Mouse (Mus musculus) Patski (cell line): Measurements from ENCODE around the gene Rcvrn. TPM values are rescaled to one million over a fixed set of nuclear protein-coding genes. Genes with fewer than 3 reads are reported as not detected.
A peak's percentile ranks its signal among the peaks of the same experiment; 100 is the strongest.

Experiments
- ATAC-seq: fragments of 100-300 bp; one replicate; pipeline ENCODE4 v1.8.0; 2021
- CTCF ChIA-PET: fragments of 350-600 bp; sonication (Branson Sonifier 250); formaldehyde crosslinking; loops from one replicate; lab custom pipeline; 2022; ENCODE audit warnings: inconsistent platforms; lab: Charles Lee
- POLR2A ChIA-PET: fragments of 350-600 bp; sonication (Branson Sonifier 250); formaldehyde crosslinking; loops from one replicate; lab custom pipeline; 2022; ENCODE audit warnings: antibody characterized with exemption, inconsistent platforms; lab: Charles Lee
- DNase-seq: peaks from one replicate; pipeline ENCODE4 v3.0.0-alpha.2; 2011; ENCODE audit warnings: low read depth, low spot score
- H3K27me3 ChIP-seq: fragments of 371-371 bp; one replicate; pipeline ENCODE4 v1.5.1; 2021
- CTCF ChIP-seq: fragments of 100-300 bp; IDR thresholded peaks from one replicate; pipeline ENCODE4 v1.5.1; 2021
- in situ Hi-C: fragments of 300-500 bp; cut with MboI; formaldehyde crosslinking; loops from 3 replicates; pipeline ENCODE4 v1.11.1; 2018; ENCODE audit warnings: low pct_unique_long_range_greater_than_20kb, mixed read lengths
- polyA plus RNA-seq: library from polyadenylated mRNA; unstranded; gene quantifications from one replicate; pipeline ENCODE4 v1.2.3, GENCODE M21; 2021

Rcvrn gene
- not detected for polyA plus RNA-seq

DNA sequence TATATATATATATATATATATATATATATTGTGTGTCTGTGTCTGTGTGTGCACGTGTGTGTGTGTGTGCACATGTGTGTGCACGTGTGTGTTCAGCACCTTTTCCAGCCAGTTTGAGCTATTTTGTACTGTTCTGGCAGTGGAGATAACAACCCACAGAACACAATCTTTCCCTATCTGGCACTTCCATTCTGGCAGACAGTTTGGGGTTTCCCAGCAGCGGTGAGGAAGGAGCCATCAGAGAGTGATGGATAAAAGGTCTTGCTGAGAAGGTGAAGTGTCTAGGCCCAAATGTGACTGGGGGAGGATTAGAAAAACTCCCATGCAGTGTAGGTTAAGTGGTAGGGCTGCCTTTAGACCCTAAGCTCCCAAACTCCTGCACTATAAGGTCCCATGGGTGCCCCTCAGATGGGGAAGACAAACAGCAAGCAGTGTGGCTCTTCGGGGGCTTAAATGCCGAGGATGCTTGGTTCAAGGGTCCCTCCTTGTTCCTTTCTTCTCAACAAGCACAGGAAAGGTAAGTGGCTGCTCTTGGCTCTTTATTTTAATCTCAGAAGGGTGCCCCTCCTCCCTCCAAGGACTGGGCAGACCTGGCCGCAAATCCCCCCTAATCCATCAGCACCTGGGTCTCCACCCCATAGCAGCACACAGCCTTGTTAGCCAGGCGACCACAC is at the start of gene Rcvrn:
Gene Rcvrn, plus strand, starts transcription at position 624 of the 674 bp plus-strand sequence.
- TF ChIP-seq CTCF, result no peak
- DNase-seq, result no peak
- POLR2A ChIA-PET, result no interaction called here
- CTCF ChIA-PET, result no interaction called here
- ATAC-seq, result no peak
- in situ Hi-C loops, result no loop called here
- H3K27me3 ChIP-seq, result peaks cover 32% of the 10 kb centered on the region

DNA sequence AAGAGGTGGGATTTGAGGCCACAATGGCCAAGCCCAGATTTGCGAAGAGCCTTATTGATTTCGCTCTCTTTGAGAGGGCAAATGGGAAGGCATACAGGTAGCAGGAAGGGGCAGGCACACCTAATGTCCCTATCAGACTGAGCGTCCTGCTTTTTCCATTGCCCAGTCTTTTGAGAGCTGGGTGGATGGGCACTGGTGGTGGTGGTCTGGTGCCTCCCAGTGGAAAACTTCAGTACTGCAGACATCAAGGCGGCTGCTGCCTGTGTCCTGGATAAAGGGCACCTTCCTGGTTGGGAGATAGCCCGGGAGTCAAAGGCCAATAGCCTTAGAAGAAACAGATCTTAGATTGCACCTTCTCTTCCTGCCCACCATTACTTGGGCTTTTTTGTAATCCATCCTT is 47.4 kb upstream of the Rcvrn start:
- TF ChIP-seq CTCF, result peak; percentile 88
- DNase-seq (no peak), ATAC-seq (peak; percentile 60)
- POLR2A ChIA-PET, result no interaction called here
- CTCF ChIA-PET, result no interaction called here
- in situ Hi-C loops, result loop anchor here (5.0 to 10.0 kb wide), 2 partner anchors 273 to 535 kb away; no protein-coding TSS in a partner anchor
- peaks cover 12% of the 10 kb centered on the region for H3K27me3 ChIP-seq

DNA sequence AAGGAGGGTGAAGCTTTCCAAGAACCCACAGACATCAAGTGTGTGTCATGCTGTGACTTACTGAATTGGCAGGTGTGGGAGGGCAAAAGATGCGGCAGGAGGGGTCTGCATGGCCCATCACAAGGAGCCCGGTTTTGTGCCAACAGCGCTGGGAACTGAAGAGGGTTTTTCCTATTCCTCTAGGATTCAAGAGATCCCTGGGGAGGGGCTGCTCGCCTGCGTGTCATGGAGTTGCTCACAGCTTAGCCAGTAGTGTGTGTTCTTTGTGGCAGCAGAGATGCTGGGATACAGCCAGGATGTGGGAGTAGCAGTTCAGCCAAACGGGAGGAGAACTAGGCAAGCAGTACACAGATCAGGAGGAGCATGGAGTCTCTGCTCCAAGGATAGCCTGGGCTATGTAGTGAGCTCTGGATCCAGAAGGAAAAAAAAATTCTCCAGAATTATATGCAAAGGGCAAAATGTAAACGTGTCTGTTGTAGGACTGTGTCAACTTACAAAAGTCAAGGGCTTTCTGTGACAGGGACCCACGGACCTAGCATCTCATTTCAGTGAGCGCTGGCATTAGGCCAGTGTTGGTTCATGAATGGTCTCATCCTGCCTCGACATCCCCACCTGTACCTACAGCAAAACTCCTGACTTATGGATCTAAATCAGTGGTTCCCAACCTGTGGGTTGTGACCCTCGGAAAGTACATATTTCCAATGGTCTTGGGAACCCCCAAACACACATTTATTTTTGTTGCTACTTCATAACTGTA is 46.3 kb upstream of the Rcvrn start:
- in situ Hi-C loops, result loop anchor here (5.0 to 10.0 kb wide), 2 partner anchors 274 to 537 kb away; no protein-coding TSS in a partner anchor
- POLR2A ChIA-PET, result no interaction called here
- ATAC-seq (no peak), DNase-seq (no peak)
- TF ChIP-seq CTCF, result no peak
- CTCF ChIA-PET, result no interaction called here
- H3K27me3 ChIP-seq, result peaks cover 13% of the 10 kb centered on the region

DNA sequence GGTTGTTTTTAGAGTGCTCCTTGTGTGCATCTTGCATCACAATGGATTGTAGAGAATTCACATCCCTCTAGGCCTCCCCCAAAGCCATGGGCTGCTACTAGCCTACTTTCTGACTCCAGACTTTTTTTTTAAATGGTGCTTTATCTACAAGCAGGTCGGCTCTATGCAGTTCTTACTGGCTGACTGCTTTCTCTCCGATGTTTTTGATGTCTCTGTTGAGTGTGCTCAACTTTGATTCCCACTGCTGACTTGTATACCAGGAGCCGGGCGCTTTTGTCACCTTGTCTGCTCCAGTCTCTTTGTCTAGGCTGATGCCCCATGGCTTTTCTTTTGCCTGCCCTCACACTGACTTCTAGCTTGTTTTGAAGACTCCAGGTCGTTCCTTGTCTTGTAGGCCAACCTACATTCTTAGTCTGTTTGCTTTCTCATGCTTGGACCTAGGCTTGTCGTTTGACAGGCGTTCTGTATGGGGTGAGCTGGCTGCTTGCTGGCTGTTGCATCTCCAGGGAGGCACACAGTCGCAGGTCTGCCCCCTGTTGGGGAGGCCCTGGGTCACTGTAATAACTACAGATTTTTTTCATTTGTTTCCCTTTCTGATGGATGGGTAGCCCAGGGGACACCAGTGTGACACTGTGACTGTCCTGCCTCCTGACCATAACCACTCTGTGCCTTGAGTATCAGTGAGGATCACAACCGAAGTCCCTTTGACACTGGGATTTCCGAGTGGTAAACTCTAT is 45.0 kb upstream of the Rcvrn start:
- peaks cover 20% of the 10 kb centered on the region for H3K27me3 ChIP-seq
- CTCF ChIA-PET, result interaction anchor here (1.0 kb wide), 1 partner anchor 222 kb away, joined by 3 read pairs; no protein-coding TSS in a partner anchor
- POLR2A ChIA-PET, result no interaction called here
- ATAC-seq, result no peak
- no peak for DNase-seq
- TF ChIP-seq CTCF, result no peak
- in situ Hi-C loops, result loop anchor here (5.0 to 25.0 kb wide), 3 partner anchors 275 to 538 kb away; no protein-coding TSS in a partner anchor

DNA sequence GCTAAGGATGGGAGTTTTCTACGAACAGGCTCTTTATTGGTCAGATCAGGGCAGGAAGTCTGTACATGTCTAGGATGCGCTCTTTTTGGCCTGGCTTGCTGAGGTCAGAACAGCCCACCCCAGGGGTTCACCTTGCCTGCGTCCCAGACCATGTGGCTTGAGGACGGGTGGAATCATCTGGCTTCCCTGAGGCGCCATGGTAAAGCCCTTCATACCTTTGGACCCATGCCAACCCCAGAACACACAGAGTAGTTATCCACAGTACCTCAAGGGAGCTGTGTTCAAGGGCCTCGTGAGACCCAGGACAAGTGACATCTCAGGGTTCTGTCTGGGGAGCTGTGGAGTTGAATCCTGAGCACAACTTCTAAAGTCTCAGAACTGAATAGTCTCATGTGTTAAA is 43.4 kb upstream of the Rcvrn start:
- POLR2A ChIA-PET, result no interaction called here
- ATAC-seq (no peak), DNase-seq (no peak)
- peaks cover 27% of the 10 kb centered on the region for H3K27me3 ChIP-seq
- CTCF ChIA-PET, result no interaction called here
- no peak for TF ChIP-seq CTCF
- in situ Hi-C loops, result loop anchor here (25.0 kb wide), 1 partner anchor 286 kb away; no protein-coding TSS in a partner anchor

DNA sequence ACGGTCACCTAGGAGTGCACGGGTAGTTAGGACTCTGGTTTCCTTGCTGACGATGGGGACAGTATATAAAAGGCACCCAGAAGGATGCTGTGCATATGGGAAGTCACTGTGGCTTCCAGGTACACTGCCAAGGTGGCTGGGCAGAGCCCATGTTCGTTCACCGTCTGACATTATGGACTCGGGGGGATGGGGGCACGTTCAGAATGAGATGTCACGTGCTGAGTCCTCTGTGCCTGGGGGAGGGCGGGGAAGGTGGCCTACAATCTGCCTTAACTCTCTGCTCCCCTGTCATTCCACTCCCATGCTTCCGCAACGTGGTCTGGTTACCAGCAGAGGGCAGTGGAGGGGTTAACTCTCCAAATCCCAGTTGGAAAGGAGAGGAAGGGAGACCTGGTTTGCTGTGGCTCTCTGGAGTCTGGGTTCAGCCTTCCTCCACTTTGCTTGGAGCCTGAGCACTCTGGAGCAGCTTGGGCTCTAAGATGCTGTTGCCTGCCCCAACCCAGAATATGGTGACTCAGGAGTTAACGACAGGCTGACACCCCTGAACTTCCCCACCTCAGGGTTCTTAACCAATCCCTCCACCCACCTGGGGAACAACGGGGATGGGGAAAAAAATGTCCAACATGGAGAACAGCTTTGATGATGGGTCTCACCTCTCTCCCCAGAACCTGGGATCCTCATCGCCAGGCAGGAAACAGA is 42.8 kb upstream of the Rcvrn start:
- ChIA-PET CTCF (no interaction called here), POLR2A (no interaction called here)
- ATAC-seq (peak; percentile 26), DNase-seq (no peak)
- in situ Hi-C loops, result loop anchor here (25.0 kb wide), 1 partner anchor 285 kb away; no protein-coding TSS in a partner anchor
- TF ChIP-seq CTCF, result peak; percentile 67
- H3K27me3 ChIP-seq, result peaks cover 28% of the 10 kb centered on the region

DNA sequence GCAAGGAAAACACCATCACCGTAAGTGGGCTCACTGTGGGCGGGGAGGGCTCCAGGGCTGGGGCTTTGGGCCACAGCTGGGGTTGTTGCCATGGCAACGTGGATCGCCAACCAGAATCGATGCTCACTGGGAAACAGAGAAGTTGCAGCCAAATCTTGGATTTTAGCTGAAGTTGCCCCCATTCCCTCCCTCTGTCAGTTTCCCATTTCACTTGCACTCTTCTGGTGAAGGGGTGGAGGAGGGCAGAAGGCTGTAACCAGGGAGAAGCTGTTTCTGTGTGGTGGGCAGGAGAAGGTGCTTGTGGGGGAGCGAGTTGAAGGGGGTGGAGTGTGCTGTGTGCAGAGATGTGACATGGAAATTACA is 42.3 kb upstream of the Rcvrn start:
- in situ Hi-C loops, result loop anchor here (25.0 kb wide), 1 partner anchor 284 kb away; no protein-coding TSS in a partner anchor
- H3K27me3 ChIP-seq, result peaks cover 30% of the 10 kb centered on the region
- ATAC-seq (no peak), DNase-seq (no peak)
- POLR2A ChIA-PET, result no interaction called here
- CTCF ChIA-PET, result no interaction called here
- TF ChIP-seq CTCF, result no peak

DNA sequence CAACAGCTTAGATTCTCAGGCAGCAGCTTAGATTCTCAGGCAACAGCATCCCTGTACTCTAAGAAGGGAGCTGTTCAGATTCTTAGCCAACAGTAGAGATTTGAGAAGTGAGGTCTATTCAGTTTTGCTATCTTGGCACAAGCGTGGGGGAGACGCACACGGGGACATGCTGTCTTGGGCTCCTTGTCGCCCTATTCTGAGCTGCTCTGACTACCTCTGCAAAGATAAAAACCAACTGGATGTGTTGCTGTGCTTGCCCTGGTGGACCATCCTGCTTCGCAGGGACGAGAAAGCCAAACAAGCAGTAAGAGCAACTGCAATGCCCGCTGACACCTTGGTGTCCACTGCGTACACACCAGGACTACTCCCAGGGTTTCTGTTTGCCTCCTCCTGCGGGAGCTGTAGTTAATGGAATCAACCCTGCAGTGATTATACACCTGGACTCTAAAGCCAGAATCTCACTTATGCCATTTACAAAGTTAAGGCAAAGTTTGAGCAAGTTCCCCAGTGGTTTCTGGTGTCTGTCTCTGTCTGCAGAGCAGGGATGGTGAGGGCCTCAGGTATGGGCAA is 41.5 kb upstream of the Rcvrn start:
- no peak for TF ChIP-seq CTCF
- CTCF ChIA-PET, result no interaction called here
- no peak for ATAC-seq
- in situ Hi-C loops, result loop anchor here (25.0 kb wide), 1 partner anchor 284 kb away; no protein-coding TSS in a partner anchor
- no peak for DNase-seq
- peaks cover 29% of the 10 kb centered on the region for H3K27me3 ChIP-seq
- POLR2A ChIA-PET, result no interaction called here

DNA sequence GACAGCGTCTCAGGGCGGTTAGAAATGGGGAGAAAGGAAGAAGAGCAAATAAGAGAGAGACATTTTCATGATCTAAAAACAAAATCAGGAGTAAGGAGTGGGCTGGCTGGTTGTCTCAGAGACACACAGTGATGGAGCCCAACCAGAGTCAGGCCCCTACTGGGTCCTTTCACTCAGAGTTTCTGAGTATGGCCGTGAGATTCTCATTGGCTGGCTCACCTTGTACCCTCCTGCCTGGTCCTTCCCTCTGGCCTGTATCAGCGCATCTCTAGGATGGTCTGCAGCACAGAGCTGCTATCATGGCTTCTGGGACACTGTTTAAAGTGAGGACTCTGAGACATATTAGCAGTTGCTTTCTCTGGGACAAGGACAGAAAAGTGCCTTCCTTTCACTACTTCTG is 40.6 kb upstream of the Rcvrn start:
- POLR2A ChIA-PET, result no interaction called here
- TF ChIP-seq CTCF, result no peak
- peaks cover 33% of the 10 kb centered on the region for H3K27me3 ChIP-seq
- ATAC-seq, result no peak
- CTCF ChIA-PET, result interaction anchor here (2.4 kb wide), 1 partner anchor 21 kb away, joined by 10 read pairs; no protein-coding TSS in a partner anchor
- in situ Hi-C loops, result loop anchor here (25.0 kb wide), 1 partner anchor 283 kb away; no protein-coding TSS in a partner anchor
- DNase-seq, result no peak
